Mouse (Mus musculus): ENCODE data around the gene Mgat4a.

DNA sequence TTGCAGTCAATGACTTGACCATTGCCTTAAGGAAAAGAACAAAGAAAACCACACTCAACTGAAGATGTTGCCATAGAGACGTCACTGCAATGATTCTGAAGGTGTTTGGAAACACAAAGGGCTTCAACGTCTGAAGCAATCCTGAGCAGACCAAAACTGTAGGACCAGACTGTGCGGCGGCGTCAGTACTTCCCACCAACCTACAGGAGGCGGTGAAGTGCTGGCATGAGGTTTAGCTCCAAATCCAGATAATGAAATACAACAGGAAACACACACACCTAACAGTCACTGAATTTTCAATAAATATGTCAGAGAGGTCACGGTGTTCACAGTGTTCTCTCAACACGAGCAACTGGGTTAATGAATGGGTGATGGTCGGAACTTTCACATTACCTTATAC lies 61.7 kb downstream of the Mgat4a start:
- TF ChIP-seq CTCF (IDR thresholded peaks at IDR 0.05; ENCODE audit: borderline replicate concordance, control insufficient read depth, extremely low read depth, insufficient read depth, low read length, poor library complexity) (no peak), POLR2A (IDR thresholded peaks at IDR 0.05; ENCODE audit: control insufficient read depth, extremely low read depth, insufficient read depth, low read length, poor library complexity) (no peak)

All from thymus, adult 2 months (tissue).